Mouse (Mus musculus) neural tube, embryonic 13.5 days (tissue): ENCODE data around the gene Mvp. TPM values are rescaled to one million over a fixed set of nuclear protein-coding genes. Genes with fewer than 3 reads are reported as not detected.
A peak's percentile ranks its signal among the peaks of the same experiment; 100 is the strongest.

Experiments used
- ATAC-seq: fragments of 200-750 bp; cut with Nextera tagmentation; 2 replicates; pipeline ENCODE4 v1.8.0; 2017; ENCODE audit warnings: low read depth, mild to moderate bottlenecking, moderate TSS enrichment, moderate library complexity
- H3K27ac ChIP-seq: fragments of 300-500 bp; sonication (generic); replicated peaks from 2 replicates; pipeline ENCODE4 v1.5.1; 2015; ENCODE audit warnings: moderate library complexity, mild to moderate bottlenecking, inconsistent platforms
- H3K27me3 ChIP-seq: fragments of 300-500 bp; sonication (generic); 2 replicates; pipeline ENCODE4 v1.6.1; 2015; ENCODE audit warnings: mild to moderate bottlenecking, inconsistent platforms
- H3K36me3 ChIP-seq: fragments of 300-500 bp; sonication (generic); 2 replicates; pipeline ENCODE4 v1.6.1; 2015; ENCODE audit warnings: mild to moderate bottlenecking, inconsistent platforms
- H3K4me1 ChIP-seq: fragments of 300-500 bp; sonication (generic); replicated peaks from 2 replicates; pipeline ENCODE4 v1.6.1; 2015; ENCODE audit warnings: inconsistent platforms
- H3K4me2 ChIP-seq: fragments of 300-500 bp; sonication (generic); 2 replicates; pipeline ENCODE4 v1.6.1; 2015; ENCODE audit warnings: inconsistent platforms, mild to moderate bottlenecking, moderate library complexity
- H3K4me3 ChIP-seq: fragments of 300-500 bp; sonication (generic); 2 replicates; pipeline ENCODE4 v1.5.1; 2015; ENCODE audit warnings: mild to moderate bottlenecking, inconsistent platforms
- H3K9ac ChIP-seq: fragments of 300-500 bp; sonication (generic); 2 replicates; pipeline ENCODE4 v1.6.1; 2015; ENCODE audit warnings: moderate library complexity, mild to moderate bottlenecking, inconsistent platforms
- H3K9me3 ChIP-seq: fragments of 300-500 bp; sonication (generic); 2 replicates; pipeline ENCODE4 v1.6.1; 2016; ENCODE audit warnings: inconsistent platforms
- WGBS: fragments of 180-500 bp; shearing (Covaris S2); methylation state at CpG from one replicate; pipeline ENCODE4 v1.1.7; 2015; 5-methylcytosine and 5-hydroxymethylcytosine counted together
- polyA plus RNA-seq: library from polyadenylated mRNA; unstranded; fragments of >200 nt; fragmentation: Nextera tagmentation; extraction: Ambion mirVana; gene quantifications from 2 replicates; pipeline ENCODE4 v1.2.1, GENCODE M21; 2015

The Mvp gene
- polyA plus RNA-seq, 1 experiment from 2014 or later: 7.2 TPM

DNA sequence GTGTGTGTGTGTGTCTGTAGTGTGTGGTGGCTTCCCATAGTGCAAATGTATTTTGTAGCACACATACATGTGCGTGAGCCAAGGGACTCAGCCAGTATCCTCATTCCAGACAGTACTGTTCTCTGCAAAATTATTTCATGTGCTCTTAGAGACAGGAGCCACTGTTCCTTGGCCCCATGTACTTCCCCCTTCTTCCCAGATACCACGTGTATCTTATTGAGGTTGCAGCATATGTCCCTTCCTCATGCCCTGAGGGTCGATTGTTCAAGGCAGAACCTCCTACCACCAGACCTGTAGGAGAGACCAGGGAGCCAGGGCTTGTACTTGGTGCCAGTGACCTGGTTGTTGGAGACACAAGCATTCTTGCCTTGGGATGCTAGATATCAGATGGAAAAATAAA lies 59.3 kb downstream of the Mvp start:
- Histone ChIP-seq H3K9ac (no peak overlapping the region; the same call in 1 of the 2 replicates), H3K27ac (no peak overlapping the region), H3K4me1 (peaks cover 43% of the 10 kb centered on the region), H3K27me3 (peaks cover 23% of the 10 kb centered on the region), H3K9me3 (no peaks in the 10 kb centered on the region), H3K36me3 (peaks cover 56% of the 10 kb centered on the region), H3K4me2 (no peak overlapping the region), H3K4me3 (no peak overlapping the region)
- no peak for ATAC-seq
- 81% methylated on average over 3 of the region's 3 CpGs for WGBS

GRCm38 (mm10) chr7:126952646-126953045 lies 61.8 kb downstream of the Mvp start:
- peaks cover 25% of the 10 kb centered on the region for H3K27me3 ChIP-seq
- ATAC-seq: no peak
- peak overlapping the region; percentile 58 for H3K4me3 ChIP-seq
- H3K36me3 ChIP-seq: peaks cover 34% of the 10 kb centered on the region
- WGBS: under 1% methylated on average over 8 of the region's 8 CpGs
- H3K9ac ChIP-seq: peak overlapping the region; percentile 78
- H3K27ac ChIP-seq: peak overlapping the region; percentile 94
- no peaks in the 10 kb centered on the region for H3K9me3 ChIP-seq
- H3K4me2 ChIP-seq: peak overlapping the region; percentile 99
- H3K4me1 ChIP-seq: peaks cover 67% of the 10 kb centered on the region

DNA sequence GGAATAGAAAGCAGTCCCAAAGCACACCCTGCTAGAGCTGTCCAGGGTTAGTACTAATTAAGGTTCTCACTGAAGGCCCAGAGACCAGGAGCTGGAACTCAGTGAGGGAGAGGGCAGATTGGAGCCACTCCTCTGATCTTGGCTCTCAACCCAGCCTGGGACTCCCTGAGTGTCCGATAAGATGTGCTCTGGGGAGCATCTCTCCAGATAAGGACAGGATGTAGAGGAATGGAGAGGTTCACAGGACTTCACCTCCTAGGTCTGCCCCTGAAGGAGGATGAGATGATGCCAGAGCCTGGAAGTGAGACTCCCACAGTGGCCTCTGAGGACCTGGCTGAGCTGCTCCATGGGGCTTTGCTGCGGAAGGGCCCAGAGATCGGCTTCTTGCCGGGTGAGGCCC lies 62.7 kb downstream of the Mvp start:
- Histone ChIP-seq H3K9me3 (no peaks in the 10 kb centered on the region), H3K27me3 (peaks cover 25% of the 10 kb centered on the region), H3K4me3 (peak overlapping the region; percentile 58), H3K27ac (peak overlapping the region; percentile 94), H3K36me3 (peaks cover 31% of the 10 kb centered on the region), H3K4me1 (peaks cover 75% of the 10 kb centered on the region), H3K4me2 (peak overlapping the region; percentile 99), H3K9ac (peak overlapping the region; percentile 78)
- 21% methylated on average over 4 of the region's 4 CpGs for WGBS
- no peak for ATAC-seq

- no peak for ATAC-seq
- peaks cover 31% of the 10 kb centered on the region for H3K36me3 ChIP-seq
- H3K27me3 ChIP-seq: peaks cover 25% of the 10 kb centered on the region
- H3K9ac ChIP-seq: peak overlapping the region; percentile 78
- H3K9me3 ChIP-seq: no peaks in the 10 kb centered on the region
- WGBS: 6% methylated on average over 26 of the region's 26 CpGs
- peak overlapping the region; percentile 99 for H3K4me2 ChIP-seq
- H3K4me1 ChIP-seq: peaks cover 78% of the 10 kb centered on the region
- H3K4me3 ChIP-seq: peak overlapping the region; percentile 58
- H3K27ac ChIP-seq: peak overlapping the region; percentile 94
Observed at GRCm38 (mm10) chr7:126950647-126951615, 63.5 kb downstream of the Mvp start.

GRCm38 (mm10) chr7:126949793-126950646 lies 64.4 kb downstream of the Mvp start, which contains the start of gene Sez6l2:
Gene Sez6l2, plus strand, starts transcription at chr7:126950563.
- peak within 1 kb of the TSS; percentile 94 for H3K27ac ChIP-seq
- H3K9me3 ChIP-seq: no peaks in the 10 kb centered on the region
- H3K27me3 ChIP-seq: peaks cover 25% of the 10 kb centered on the region
- H3K4me3 ChIP-seq: peak within 1 kb of the TSS; percentile 58
- H3K4me2 ChIP-seq: peak within 1 kb of the TSS; percentile 99
- peak within 1 kb of the TSS; percentile 78 for H3K9ac ChIP-seq
- WGBS: under 1% methylated on average over 42 of the region's 42 CpGs
- ATAC-seq: peak; percentile 91
- peaks cover 32% of the 10 kb centered on the region for H3K36me3 ChIP-seq
- H3K4me1 ChIP-seq: peaks cover 78% of the 10 kb centered on the region

- Histone ChIP-seq H3K36me3 (peaks cover 38% of the 10 kb centered on the region), H3K9me3 (no peaks in the 10 kb centered on the region), H3K4me3 (peak within 1 kb of the TSS; percentile 58), H3K4me2 (peak within 1 kb of the TSS; percentile 99), H3K27ac (peak within 1 kb of the TSS; percentile 94), H3K9ac (peak within 1 kb of the TSS; percentile 78), H3K4me1 (peaks cover 75% of the 10 kb centered on the region), H3K27me3 (peaks cover 25% of the 10 kb centered on the region)
- WGBS: under 1% methylated on average over 21 of the region's 21 CpGs
- peak; percentile 57 for ATAC-seq
Observed at GRCm38 (mm10) chr7:126949403-126949792, 65.0 kb downstream of the Mvp start, which contains the start of gene Asphd1. Gene Asphd1, minus strand, starts transcription at chr7:126949582.

DNA sequence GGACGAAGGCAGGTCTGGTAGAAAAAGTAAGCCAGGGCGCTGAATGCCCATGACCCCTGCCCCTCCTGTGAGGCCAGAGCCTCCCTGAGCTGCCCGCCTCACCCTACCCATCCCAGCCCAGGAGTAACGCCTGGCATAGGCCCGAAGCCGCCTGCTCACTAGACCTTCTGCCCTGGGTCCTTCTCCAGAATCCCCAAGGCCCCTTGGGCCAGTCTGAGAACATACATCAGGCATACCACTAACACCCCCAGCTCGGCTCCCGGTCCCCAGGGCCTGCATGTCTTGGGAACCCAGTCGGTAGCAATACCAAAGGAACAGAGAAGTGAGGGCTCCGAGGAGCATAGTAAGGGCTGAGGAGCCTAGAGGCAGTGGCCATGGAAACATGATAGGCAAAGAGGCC lies 65.8 kb downstream of the Mvp start:
- H3K4me1 ChIP-seq: peaks cover 69% of the 10 kb centered on the region
- 79% methylated on average over 10 of the region's 10 CpGs for WGBS
- ATAC-seq: no peak
- H3K9ac ChIP-seq: peak overlapping the region; percentile 78
- peak overlapping the region; percentile 94 for H3K27ac ChIP-seq
- no peaks in the 10 kb centered on the region for H3K9me3 ChIP-seq
- peaks cover 22% of the 10 kb centered on the region for H3K27me3 ChIP-seq
- peak overlapping the region; percentile 58 for H3K4me3 ChIP-seq
- peak overlapping the region; percentile 99 for H3K4me2 ChIP-seq
- H3K36me3 ChIP-seq: peaks cover 38% of the 10 kb centered on the region

GRCm38 (mm10) chr7:126946530-126946929 lies 67.9 kb downstream of the Mvp start:
- WGBS: 39% methylated on average over 3 of the region's 3 CpGs
- ATAC-seq: no peak

DNA sequence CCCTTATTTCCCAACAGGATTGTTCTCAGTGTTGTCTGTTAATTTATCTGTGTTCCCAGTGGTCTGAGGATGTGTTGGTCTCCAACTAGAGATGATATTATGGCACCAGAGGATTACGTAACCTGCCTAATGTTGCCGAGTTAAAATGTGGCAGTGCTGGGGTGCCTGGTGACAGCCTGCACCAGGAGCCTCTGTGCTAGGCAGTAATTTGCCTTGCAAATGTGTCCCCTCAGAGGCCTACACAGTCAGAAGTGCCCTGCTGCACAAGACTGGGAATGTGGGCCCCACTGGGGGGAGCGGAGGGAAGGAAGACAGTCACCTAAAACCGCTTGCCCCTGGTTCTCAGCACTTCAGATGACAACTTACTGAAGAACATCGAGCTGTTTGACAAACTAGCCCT lies 72.6 kb downstream of the Mvp start:
- peaks cover 64% of the 10 kb centered on the region for H3K36me3 ChIP-seq
- H3K27me3 ChIP-seq: no peaks in the 10 kb centered on the region
- no peak overlapping the region for H3K27ac ChIP-seq
- no peak for ATAC-seq
- peaks cover 9% of the 10 kb centered on the region; the same call in 1 of the 2 replicates for H3K4me1 ChIP-seq
- no peak overlapping the region for H3K4me3 ChIP-seq
- no peak overlapping the region for H3K4me2 ChIP-seq
- 56% methylated on average over 5 of the region's 5 CpGs for WGBS
- H3K9me3 ChIP-seq: no peaks in the 10 kb centered on the region
- no peak overlapping the region for H3K9ac ChIP-seq

More at GRCm38 (mm10) chr7:126946530-126946929, 67.9 kb downstream of the Mvp start:
- H3K9ac ChIP-seq: no peak overlapping the region
- no peak overlapping the region for H3K27ac ChIP-seq
- H3K4me2 ChIP-seq: no peak overlapping the region
- no peaks in the 10 kb centered on the region for H3K9me3 ChIP-seq
- peaks cover 50% of the 10 kb centered on the region for H3K36me3 ChIP-seq
- H3K27me3 ChIP-seq: peaks cover 15% of the 10 kb centered on the region; the same call in 1 of the 2 replicates
- no peak overlapping the region for H3K4me3 ChIP-seq
- H3K4me1 ChIP-seq: peaks cover 54% of the 10 kb centered on the region

DNA sequence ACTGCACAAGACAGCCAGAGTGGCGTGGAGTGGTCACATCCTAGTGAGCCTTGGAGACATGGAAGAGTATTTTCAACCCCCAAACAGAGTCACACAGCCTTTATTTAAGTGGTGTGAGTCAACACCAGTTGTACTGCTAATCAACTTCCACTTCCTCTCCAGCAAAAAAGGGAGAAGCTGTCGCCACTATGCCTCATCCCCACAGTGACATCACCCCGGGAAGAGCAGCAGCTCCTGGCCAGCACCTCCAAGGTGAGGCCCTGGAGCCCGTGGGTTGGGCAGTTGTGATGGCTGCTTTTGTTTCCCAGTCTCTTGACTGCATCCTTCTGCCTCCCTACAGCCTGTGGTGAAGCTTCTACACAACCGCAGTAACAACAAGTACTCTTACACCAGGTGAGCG lies 73.2 kb downstream of the Mvp start:
- H3K27ac ChIP-seq: no peak overlapping the region
- H3K9me3 ChIP-seq: no peaks in the 10 kb centered on the region
- no peaks in the 10 kb centered on the region for H3K27me3 ChIP-seq
- H3K4me3 ChIP-seq: no peak overlapping the region
- no peak for ATAC-seq
- peaks cover 66% of the 10 kb centered on the region for H3K36me3 ChIP-seq
- no peak overlapping the region for H3K4me2 ChIP-seq
- 40% methylated on average over 6 of the region's 6 CpGs for WGBS
- no peak overlapping the region for H3K9ac ChIP-seq
- H3K4me1 ChIP-seq: peaks cover 5% of the 10 kb centered on the region; the same call in 1 of the 2 replicates
